Mouse (Mus musculus) activated CD4-positive, CD25-positive, alpha-beta regulatory T cell, adult 4 months (primary cell): ENCODE results near the gene 4930595D18Rik. TPM values are rescaled to one million over a fixed set of nuclear protein-coding genes. Genes with fewer than 3 reads are reported as not detected.
A peak's percentile ranks its signal among the peaks of the same experiment; 100 is the strongest.

Experiments
- ATAC-seq: one replicate; pipeline ENCODE4 v1.8.0; 2017
- polyA plus RNA-seq, 2 experiments: library from polyadenylated mRNA; unstranded; fragments of 100-300 nt; shearing (Covaris generic); gene quantifications; one replicate each; pipeline ENCODE4 v1.2.1; 2017

Gene 4930595D18Rik
- polyA plus RNA-seq, 2 experiments from 2014 or later = 2.8 TPM; not detected in 1

GRCm38 (mm10) chr12:111165146-111165812 is 19.0 kb downstream of the 4930595D18Rik start:
- ATAC-seq = no peak

- peak; percentile 50 for ATAC-seq
Observed at GRCm38 (mm10) chr12:111164310-111164751, 20.0 kb downstream of the 4930595D18Rik start.

- no peak for ATAC-seq
Observed at GRCm38 (mm10) chr12:111162312-111163061, 21.8 kb downstream of the 4930595D18Rik start.

- no peak for ATAC-seq
Observed at GRCm38 (mm10) chr12:111161943-111162311, 22.4 kb downstream of the 4930595D18Rik start.

GRCm38 (mm10) chr12:111160871-111161270 is 23.4 kb downstream of the 4930595D18Rik start:
- no peak for ATAC-seq

- peak; percentile 86 for ATAC-seq
Observed at GRCm38 (mm10) chr12:111159659-111160428, 24.4 kb downstream of the 4930595D18Rik start.

- no peak for ATAC-seq
Observed at GRCm38 (mm10) chr12:111155756-111156155, 28.5 kb downstream of the 4930595D18Rik start.

- ATAC-seq = no peak
Observed at GRCm38 (mm10) chr12:111154641-111155040, 29.6 kb downstream of the 4930595D18Rik start.

GRCm38 (mm10) chr12:111153946-111154345 is 30.3 kb downstream of the 4930595D18Rik start:
- ATAC-seq = no peak

GRCm38 (mm10) chr12:111152981-111153710 is 31.1 kb downstream of the 4930595D18Rik start:
- no peak for ATAC-seq

GRCm38 (mm10) chr12:111152579-111152978 is 31.7 kb downstream of the 4930595D18Rik start:
- ATAC-seq = no peak

- ATAC-seq = no peak
Observed at GRCm38 (mm10) chr12:111151422-111152156, 32.7 kb downstream of the 4930595D18Rik start.

GRCm38 (mm10) chr12:111150236-111150596 is 34.1 kb downstream of the 4930595D18Rik start:
- ATAC-seq = peak; percentile 63

- no peak for ATAC-seq
Observed at GRCm38 (mm10) chr12:111149495-111150235, 34.6 kb downstream of the 4930595D18Rik start.

- ATAC-seq = no peak
Observed at GRCm38 (mm10) chr12:111145269-111145668, 39.0 kb downstream of the 4930595D18Rik start.

- ATAC-seq = no peak
Observed at GRCm38 (mm10) chr12:111144598-111144997, 39.7 kb downstream of the 4930595D18Rik start.

- no peak for ATAC-seq
Observed at GRCm38 (mm10) chr12:111143509-111144063, 40.7 kb downstream of the 4930595D18Rik start.

- ATAC-seq = no peak
Observed at GRCm38 (mm10) chr12:111143005-111143508, 41.2 kb downstream of the 4930595D18Rik start.

GRCm38 (mm10) chr12:111137079-111137478 is 47.2 kb downstream of the 4930595D18Rik start:
- ATAC-seq = no peak

- ATAC-seq = no peak
Observed at GRCm38 (mm10) chr12:111135953-111136352, 48.3 kb downstream of the 4930595D18Rik start.
